Mouse (Mus musculus) fibroblast of lung, adult 2 months (primary cell): ENCODE data around the gene Zfp68.
"Not testable (repeated sequence)": the region's sequence is repeated elsewhere in the genome, so short reads cannot be mapped to it uniquely, and the experiment has no call there.

Source experiments
- DNase-seq: peaks from one replicate; pipeline ENCODE4 v3.0.0-alpha.2; 2011; ENCODE audit warnings: low read depth

Zfp68 gene

GRCm38 (mm10) chr5:138619211-138620128 is at the start of gene Zfp68:
Gene Zfp68 (minus strand): TSS chr5:138619761.
- peak; percentile 94 for DNase-seq

- DNase-seq: no peak
Observed at GRCm38 (mm10) chr5:138658922-138659321, 39.4 kb upstream of the Zfp68 start.

- no peak for DNase-seq
Observed at GRCm38 (mm10) chr5:138657854-138658253, 38.3 kb upstream of the Zfp68 start.

- DNase-seq: no peak
Observed at GRCm38 (mm10) chr5:138657407-138657806, 37.8 kb upstream of the Zfp68 start.

- DNase-seq: peak; percentile 23
Observed at GRCm38 (mm10) chr5:138656477-138657156, 37.1 kb upstream of the Zfp68 start.

GRCm38 (mm10) chr5:138652911-138653310 is 33.4 kb upstream of the Zfp68 start:
- DNase-seq: no peak

- no peak for DNase-seq
Observed at GRCm38 (mm10) chr5:138641761-138642160, 22.2 kb upstream of the Zfp68 start.

GRCm38 (mm10) chr5:138641081-138641480 is 21.5 kb upstream of the Zfp68 start:
- no peak for DNase-seq

- DNase-seq: no peak
Observed at GRCm38 (mm10) chr5:138636486-138636885, 16.9 kb upstream of the Zfp68 start.

- no peak for DNase-seq
Observed at GRCm38 (mm10) chr5:138623478-138623875, 3.9 kb upstream of the Zfp68 start.

- peak; percentile 92 for DNase-seq
Observed at GRCm38 (mm10) chr5:138622645-138623477, 3.3 kb upstream of the Zfp68 start, which contains the start of gene A430033K04Rik. Gene A430033K04Rik (plus strand): TSS chr5:138622859.

GRCm38 (mm10) chr5:138620836-138621235 is 1.3 kb upstream of the Zfp68 start:
- no peak for DNase-seq

GRCm38 (mm10) chr5:138618353-138618752 is 1.2 kb downstream of the Zfp68 start:
- DNase-seq: no peak

GRCm38 (mm10) chr5:138587396-138587795 is 32.2 kb downstream of the Zfp68 start:
- DNase-seq: no peak

- no peak for DNase-seq
Observed at GRCm38 (mm10) chr5:138571623-138572022, 47.9 kb downstream of the Zfp68 start.

- DNase-seq: not testable (repeated sequence)
Observed at GRCm38 (mm10) chr5:138564612-138565011, 54.9 kb downstream of the Zfp68 start, which contains the start of gene 1700123K08Rik. Gene 1700123K08Rik (minus strand): TSS chr5:138564712.
